Comparison of ENCODE assay signal across 11 mouse cellular contexts in the genomic region with DNA sequence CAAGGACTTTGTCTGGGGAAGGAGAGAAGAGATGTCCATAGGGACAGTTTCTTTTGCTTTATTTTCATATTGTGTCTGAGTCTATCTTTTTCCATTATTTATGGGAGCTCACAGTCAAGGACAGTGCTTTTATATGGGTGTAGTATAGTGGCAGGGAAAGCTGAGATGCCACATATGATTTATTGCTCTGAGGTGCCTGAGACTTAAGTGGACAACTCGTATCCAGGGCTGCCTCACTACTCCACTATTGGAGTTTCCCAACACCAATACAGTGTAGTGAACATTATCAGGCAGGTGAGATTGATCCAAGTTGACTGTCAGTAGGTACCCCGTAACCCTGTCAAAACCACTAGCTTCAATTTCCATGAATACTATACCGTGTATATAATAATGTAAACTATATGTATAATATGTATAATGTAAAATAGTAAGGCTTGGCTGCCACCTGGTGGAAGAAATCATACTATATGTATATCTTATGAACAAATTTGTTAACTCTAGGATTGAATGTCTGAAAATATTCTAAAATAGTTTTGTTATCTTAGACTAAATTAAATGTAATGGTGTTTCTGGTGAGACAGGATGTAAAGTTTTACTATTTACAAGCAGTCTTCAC. TPM values are rescaled to one million over a fixed set of nuclear protein-coding genes. Genes with fewer than 3 reads are reported as not detected.
A peak's percentile ranks its signal among the peaks of the same experiment; 100 is the strongest.
DNase-seq lines count a peak whose midpoint lies in the region; ATAC-seq lines count a peak whose summit lies in the region.
"Had no signal": no experiment of that assay in that cellular context is flagged by ENCODE, and none has a peak within 500 bp of the region (broad histone marks: within the 10 kb centered on the region; RNA-seq: fewer than 3 reads in every experiment).

No protein-coding gene starts in this region.

- ATAC-seq in forebrain, embryonic 13.5 days = peak; percentile 22; the same call in 1 of the 2 replicates
- no peak for ATAC-seq in forebrain, embryonic 12.5 days (ENCODE audit: low FRiP score)

- no peak overlapping the region for H3K4me2 ChIP-seq in forebrain, embryonic 13.5 days
- H3K4me2 ChIP-seq in forebrain, embryonic 12.5 days = no peak overlapping the region

- WGBS in forebrain, embryonic 13.5 days = 88% methylated on average over 3 of the region's 3 CpGs
- WGBS in forebrain, embryonic 12.5 days = 80% methylated on average over 3 of the region's 3 CpGs

- peak; percentile 28 to 39 for DNase-seq in left cerebral cortex, postnatal 25 days (ENCODE audit: low spot score in 2 of 2)
- DNase-seq in left cerebral cortex, postnatal 4 days = no peak
- peak; percentile 16 for DNase-seq in thymus, postnatal 4 days
- no peak for DNase-seq in thymus, adult 18-20 months
- DNase-seq in urinary bladder, adult 18-20 months (ENCODE audit: low spot score in 2 of 2) = no peak
- no peak for DNase-seq in urinary bladder, postnatal 10 days (ENCODE audit: low spot score)
- DNase-seq: kidney, postnatal 4 days had no signal

- H3K4me1 ChIP-seq in forebrain, embryonic 13.5 days = peaks cover 5% of the 10 kb centered on the region
- H3K4me1 ChIP-seq in forebrain, embryonic 12.5 days = 0 out of 2 replicates have a peak, but pooled peaks cover 9% of the 10 kb centered on the region

- H3K27me3 ChIP-seq in forebrain, embryonic 13.5 days = no peaks in the 10 kb centered on the region
- H3K27me3 ChIP-seq in forebrain, embryonic 12.5 days = no peaks in the 10 kb centered on the region

- no peak overlapping the region for H3K27ac ChIP-seq in forebrain, embryonic 13.5 days
- no peak overlapping the region for H3K27ac ChIP-seq in forebrain, embryonic 12.5 days

- intact Hi-C loops in left cerebral cortex, postnatal 25 days (cut with DNase I) = loop anchor here (10.0 kb wide), 1 partner anchor 81 kb away; no protein-coding TSS in a partner anchor
- intact Hi-C loops in left cerebral cortex, postnatal 4 days (cut with DNase I) = no loop called here

- H3K36me3 ChIP-seq in forebrain, embryonic 13.5 days (ENCODE audit: poor library complexity, severe bottlenecking) = no peaks in the 10 kb centered on the region
- no peaks in the 10 kb centered on the region for H3K36me3 ChIP-seq in forebrain, embryonic 12.5 days (replicated peaks)

- no peak overlapping the region for H3K9ac ChIP-seq in forebrain, embryonic 13.5 days
- no peak overlapping the region for H3K9ac ChIP-seq in forebrain, embryonic 12.5 days

- H3K4me3 ChIP-seq in forebrain, embryonic 13.5 days = no peak overlapping the region
- no peak overlapping the region for H3K4me3 ChIP-seq in forebrain, embryonic 12.5 days (replicated peaks)
- H3K4me3 ChIP-seq: erythroblast, embryonic 14.5 days had no signal

- H3K9me3 ChIP-seq in forebrain, embryonic 13.5 days (replicated peaks) = no peaks in the 10 kb centered on the region
- no peaks in the 10 kb centered on the region for H3K9me3 ChIP-seq in forebrain, embryonic 12.5 days

RNA-seq across cellular contexts. Expression of a gene that starts 26.4 kb away (rescaled TPM):
- polyA plus RNA-seq in forebrain, embryonic 13.5 days (2015; fragmentation: Nextera tagmentation; extraction: Ambion mirVana) = not detected in 2 replicates
- not detected in 2 replicates for polyA plus RNA-seq in forebrain, embryonic 12.5 days (2016; fragmentation: Nextera tagmentation; extraction: Ambion mirVana)
- not detected for total RNA-seq in left cerebral cortex, postnatal 25 days (2021)
- not detected for total RNA-seq in left cerebral cortex, postnatal 4 days (2021)
- total RNA-seq: liver, adult 2 months had no signal
- polyA plus RNA-seq: erythroblast, embryonic 14.5 days had no signal

Comparison
In these comparisons a context has a peak if more than half of its experiments do, and no peak if none do; other contexts are left out.
1. DNase-seq: peak in left cerebral cortex, postnatal 25 days (2 of 2) and thymus, postnatal 4 days (single experiment); none in left cerebral cortex, postnatal 4 days (single experiment), thymus, adult 18-20 months (0 of 2), urinary bladder, adult 18-20 months (0 of 2) and urinary bladder, postnatal 10 days (single experiment).